Mouse (Mus musculus): Measurements from ENCODE around the gene Gm47283. TPM values are rescaled to one million over a fixed set of nuclear protein-coding genes. Genes with fewer than 3 reads are reported as not detected.
"Not testable (repeated sequence)": the region's sequence is repeated elsewhere in the genome, so short reads cannot be mapped to it uniquely, and the experiment has no call there.

The Gm47283 gene
- polyA plus RNA-seq, 1 experiment from 2014 or later, result not detected

- not testable (repeated sequence) for H3K4me3 ChIP-seq; H3K4me1 ChIP-seq; H3K27me3 ChIP-seq; H3K9ac ChIP-seq; ATAC-seq (ENCODE audit: insufficient number of reproducible peaks, low FRiP score, low TSS enrichment, low read depth); H3K27ac ChIP-seq; H3K4me2 ChIP-seq
- peaks cover 32% of the 10 kb centered on the region for H3K9me3 ChIP-seq
- 86% methylated on average over 49 of the region's 49 CpGs for WGBS
- peaks cover 38% of the 10 kb centered on the region for H3K36me3 ChIP-seq
Observed at GRCm38 (mm10) chrY:90742261-90743052, 42.1 kb upstream of the Gm47283 start.

GRCm38 (mm10) chrY:90743053-90743810 is 41.3 kb upstream of the Gm47283 start:
- not testable (repeated sequence) for H3K4me3 ChIP-seq

GRCm38 (mm10) chrY:90743811-90744220 is 40.7 kb upstream of the Gm47283 start:
- WGBS, result 67% methylated on average over 8 of the region's 21 CpGs
- H3K4me2 ChIP-seq, result no peak overlapping the region
- no peak overlapping the region for H3K9ac ChIP-seq
- no peak overlapping the region for H3K27ac ChIP-seq
- H3K36me3 ChIP-seq, result peaks cover 35% of the 10 kb centered on the region
- H3K9me3 ChIP-seq, result peaks cover 32% of the 10 kb centered on the region
- H3K4me3 ChIP-seq, result peak overlapping the region; percentile 27; the same call in 1 of the 2 replicates
- H3K27me3 ChIP-seq, result no peaks in the 10 kb centered on the region
- H3K4me1 ChIP-seq, result 0 out of 2 replicates have a peak, but pooled peaks cover 3% of the 10 kb centered on the region
- no peak for ATAC-seq (ENCODE audit: insufficient number of reproducible peaks, low FRiP score, low TSS enrichment, low read depth)

More at GRCm38 (mm10) chrY:90743053-90743810, 41.3 kb upstream of the Gm47283 start:
- not testable (repeated sequence) for ATAC-seq (ENCODE audit: insufficient number of reproducible peaks, low FRiP score, low TSS enrichment, low read depth); H3K4me1 ChIP-seq; H3K27ac ChIP-seq; H3K9ac ChIP-seq; H3K4me2 ChIP-seq; H3K27me3 ChIP-seq
- 83% methylated on average over 36 of the region's 46 CpGs for WGBS
- Histone ChIP-seq H3K9me3 (peaks cover 32% of the 10 kb centered on the region), H3K36me3 (peaks cover 38% of the 10 kb centered on the region)

- Histone ChIP-seq H3K36me3 (peaks cover 28% of the 10 kb centered on the region), H3K9me3 (peaks cover 26% of the 10 kb centered on the region), H3K27ac (peak overlapping the region; percentile 54), H3K4me2 (peak overlapping the region; percentile 24; the same call in 1 of the 2 replicates), H3K4me3 (peak overlapping the region; percentile 27)
- peak; percentile 85 for ATAC-seq (ENCODE audit: insufficient number of reproducible peaks, low FRiP score, low TSS enrichment, low read depth)
- not testable (repeated sequence) for H3K4me1 ChIP-seq, H3K27me3 ChIP-seq, H3K9ac ChIP-seq
- WGBS, result 59% methylated on average over 51 of the region's 51 CpGs
Observed at GRCm38 (mm10) chrY:90744381-90744981, 40.1 kb upstream of the Gm47283 start.

- H3K36me3 ChIP-seq, result peaks cover 21% of the 10 kb centered on the region
- not testable (repeated sequence) for ATAC-seq (ENCODE audit: insufficient number of reproducible peaks, low FRiP score, low TSS enrichment, low read depth); H3K27me3 ChIP-seq; H3K4me2 ChIP-seq; H3K9ac ChIP-seq; H3K4me3 ChIP-seq; H3K4me1 ChIP-seq; H3K27ac ChIP-seq
- peaks cover 19% of the 10 kb centered on the region for H3K9me3 ChIP-seq
- 92% methylated on average over 5 of the region's 5 CpGs for WGBS
Observed at GRCm38 (mm10) chrY:90745256-90745655, 39.3 kb upstream of the Gm47283 start.

GRCm38 (mm10) chrY:90754721-90755120 is 29.8 kb upstream of the Gm47283 start, which contains the start of gene Gm21860:
Gm21860 (minus strand) TSS chrY:90754821.
- H3K27me3 ChIP-seq; H3K9me3 ChIP-seq; H3K4me2 ChIP-seq; H3K36me3 ChIP-seq; ATAC-seq (ENCODE audit: insufficient number of reproducible peaks, low FRiP score, low TSS enrichment, low read depth); H3K27ac ChIP-seq; H3K4me3 ChIP-seq; H3K9ac ChIP-seq; H3K4me1 ChIP-seq: not testable (repeated sequence)
- no CpG with 5 or more reads among the region's 8 CpGs for WGBS

GRCm38 (mm10) chrY:90839077-90839476 is 54.5 kb downstream of the Gm47283 start, which contains the start of gene Gm21748:
Gm21748 (minus strand) TSS chrY:90839177.
- ATAC-seq (ENCODE audit: insufficient number of reproducible peaks, low FRiP score, low TSS enrichment, low read depth); H3K27ac ChIP-seq: not testable (repeated sequence)
- no CpG with 5 or more reads among the region's 8 CpGs for WGBS

More at GRCm38 (mm10) chrY:90839077-90839476, 54.5 kb downstream of the Gm47283 start, which contains the start of gene Gm21748:
- H3K9me3 ChIP-seq, H3K4me1 ChIP-seq, H3K4me2 ChIP-seq, H3K9ac ChIP-seq, H3K27me3 ChIP-seq, H3K36me3 ChIP-seq, H3K4me3 ChIP-seq: not testable (repeated sequence)

Other genes starting within 250 kb of the Gm47283 start
- gene Gm21860, start 29.9 kb upstream of the Gm47283 start, polyA plus RNA-seq (2015; fragmentation: Nextera tagmentation; extraction: Ambion mirVana), result not detected in 2 replicates
- gene Gm21748, start 54.4 kb downstream of the Gm47283 start, polyA plus RNA-seq (2015; fragmentation: Nextera tagmentation; extraction: Ambion mirVana), result not detected in 2 replicates

All from limb, embryonic 15.5 days (tissue).